Mouse (Mus musculus): ENCODE measurements around the gene Shisa6. TPM values are rescaled to one million over a fixed set of nuclear protein-coding genes. Genes with fewer than 3 reads are reported as not detected.

The Shisa6 gene
- polyA plus RNA-seq, 1 experiment from 2014 or later: 0.70 TPM

DNA sequence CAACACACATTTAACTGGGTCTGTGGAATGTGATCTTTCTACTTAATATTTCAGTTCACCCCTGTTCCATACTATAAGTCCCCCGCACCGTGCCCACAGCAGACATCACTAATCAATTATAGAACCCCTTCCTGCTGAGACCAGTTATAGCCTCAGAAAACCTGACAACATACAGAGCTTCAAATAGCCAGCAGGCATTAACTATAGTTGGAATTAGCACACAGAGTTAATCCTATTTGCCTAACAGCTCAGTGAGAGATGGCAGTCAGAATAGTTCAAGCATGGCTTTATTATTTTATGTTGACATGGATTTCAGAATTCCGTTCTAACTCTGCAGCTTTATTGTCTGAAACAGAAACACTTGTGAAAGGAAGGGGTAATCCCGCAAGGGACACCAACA lies 8.5 kb upstream of the Shisa6 start:
- Histone ChIP-seq H3K9ac (ENCODE audit: low read length) (no peak overlapping the region), H3K4me3 (ENCODE audit: low read depth, low read length) (no peak overlapping the region), H3K4me1 (ENCODE audit: control insufficient read depth, insufficient read depth, low read length) (no peaks in the 10 kb centered on the region), H3K27ac (ENCODE audit: low read depth, low read length) (no peak overlapping the region), H3K36me3 (ENCODE audit: control insufficient read depth, insufficient read depth, low read length) (no peaks in the 10 kb centered on the region), H3K4me2 (ENCODE audit: low read depth) (no peak overlapping the region), H3K27me3 (ENCODE audit: control insufficient read depth, insufficient read depth, low read length) (no peaks in the 10 kb centered on the region), H3K9me3 (ENCODE audit: control insufficient read depth, low read length) (no peaks in the 10 kb centered on the region)
- DNase-seq (ENCODE audit: low spot score) (no peak), ATAC-seq (ENCODE audit: insufficient read depth, low FRiP score, low TSS enrichment) (no peak)
- 83% methylated on average over 4 of the region's 4 CpGs for WGBS

- Histone ChIP-seq H3K27ac (ENCODE audit: low read depth, low read length) (no peak overlapping the region), H3K4me1 (ENCODE audit: control insufficient read depth, insufficient read depth, low read length) (no peaks in the 10 kb centered on the region), H3K36me3 (ENCODE audit: control insufficient read depth, insufficient read depth, low read length) (no peaks in the 10 kb centered on the region), H3K4me3 (ENCODE audit: low read depth, low read length) (no peak overlapping the region), H3K9me3 (ENCODE audit: control insufficient read depth, low read length) (no peaks in the 10 kb centered on the region), H3K4me2 (ENCODE audit: low read depth) (no peak overlapping the region), H3K27me3 (ENCODE audit: control insufficient read depth, insufficient read depth, low read length) (peaks cover 39% of the 10 kb centered on the region), H3K9ac (ENCODE audit: low read length) (no peak overlapping the region)
- DNase-seq (ENCODE audit: low spot score): no peak
- no peak for ATAC-seq (ENCODE audit: insufficient read depth, low FRiP score, low TSS enrichment)
These were observed 2.4 kb upstream of the Shisa6 start for GRCm38 (mm10) chr11:66528146-66528545.

DNA sequence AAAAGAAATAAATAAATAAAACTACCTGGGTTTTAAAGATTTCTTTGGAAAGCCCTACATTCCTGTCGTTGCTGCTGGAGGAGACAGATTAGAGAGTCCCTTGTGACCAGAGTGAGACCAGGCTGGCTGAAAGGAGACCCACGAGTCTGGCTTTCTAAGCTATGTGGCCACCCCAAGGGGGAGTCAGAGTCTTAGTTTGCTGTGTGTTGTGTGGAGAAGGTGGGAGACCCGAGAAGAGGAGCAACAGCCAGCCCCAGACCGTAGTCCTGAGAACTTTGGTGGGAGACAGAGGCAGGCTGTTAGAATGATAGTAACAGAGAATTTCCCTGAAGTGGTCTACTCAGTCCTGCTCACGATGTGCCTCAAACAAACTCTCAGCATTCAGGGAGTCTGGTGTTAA lies 1.6 kb upstream of the Shisa6 start:
- no peaks in the 10 kb centered on the region for H3K36me3 ChIP-seq (ENCODE audit: control insufficient read depth, insufficient read depth, low read length)
- DNase-seq (ENCODE audit: low spot score): peak; percentile 30
- no peaks in the 10 kb centered on the region for H3K4me1 ChIP-seq (ENCODE audit: control insufficient read depth, insufficient read depth, low read length)
- peak overlapping the region; percentile 93 for H3K4me2 ChIP-seq (ENCODE audit: low read depth)
- under 1% methylated on average over 5 of the region's 5 CpGs for WGBS
- H3K9ac ChIP-seq (ENCODE audit: low read length): no peak overlapping the region
- H3K27me3 ChIP-seq (ENCODE audit: control insufficient read depth, insufficient read depth, low read length): peaks cover 39% of the 10 kb centered on the region
- ATAC-seq (ENCODE audit: insufficient read depth, low FRiP score, low TSS enrichment): no peak
- no peak overlapping the region for H3K4me3 ChIP-seq (ENCODE audit: low read depth, low read length)
- no peaks in the 10 kb centered on the region for H3K9me3 ChIP-seq (ENCODE audit: control insufficient read depth, low read length)
- H3K27ac ChIP-seq (ENCODE audit: low read depth, low read length): no peak overlapping the region

DNA sequence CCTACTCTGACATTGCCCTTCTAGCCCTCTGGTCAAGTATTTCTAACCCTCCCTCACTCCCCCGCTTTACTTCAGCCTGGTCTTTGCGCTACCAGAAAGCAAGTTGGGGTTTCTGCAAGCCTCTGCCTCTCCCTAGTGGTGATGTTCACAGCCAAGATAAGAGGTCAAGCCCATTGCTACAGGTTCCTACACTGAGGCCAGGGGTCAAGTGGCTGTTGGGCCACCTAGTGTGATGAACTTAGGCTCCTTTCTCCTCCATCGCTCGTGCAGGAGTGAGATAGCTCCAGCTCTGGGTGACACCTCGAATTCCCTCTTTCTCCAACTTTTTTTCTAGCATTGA lies 1.2 kb upstream of the Shisa6 start:
- Histone ChIP-seq H3K36me3 (ENCODE audit: control insufficient read depth, insufficient read depth, low read length) (no peaks in the 10 kb centered on the region), H3K4me2 (ENCODE audit: low read depth) (peak overlapping the region; percentile 93), H3K9me3 (ENCODE audit: control insufficient read depth, low read length) (no peaks in the 10 kb centered on the region), H3K27me3 (ENCODE audit: control insufficient read depth, insufficient read depth, low read length) (peaks cover 39% of the 10 kb centered on the region), H3K27ac (ENCODE audit: low read depth, low read length) (no peak overlapping the region), H3K9ac (ENCODE audit: low read length) (no peak overlapping the region; the same call in 1 of the 2 replicates), H3K4me1 (ENCODE audit: control insufficient read depth, insufficient read depth, low read length) (no peaks in the 10 kb centered on the region), H3K4me3 (ENCODE audit: low read depth, low read length) (peak overlapping the region; percentile 59)
- no peak for DNase-seq (ENCODE audit: low spot score)
- 4% methylated on average over 5 of the region's 5 CpGs for WGBS
- ATAC-seq (ENCODE audit: insufficient read depth, low FRiP score, low TSS enrichment): no peak

DNA sequence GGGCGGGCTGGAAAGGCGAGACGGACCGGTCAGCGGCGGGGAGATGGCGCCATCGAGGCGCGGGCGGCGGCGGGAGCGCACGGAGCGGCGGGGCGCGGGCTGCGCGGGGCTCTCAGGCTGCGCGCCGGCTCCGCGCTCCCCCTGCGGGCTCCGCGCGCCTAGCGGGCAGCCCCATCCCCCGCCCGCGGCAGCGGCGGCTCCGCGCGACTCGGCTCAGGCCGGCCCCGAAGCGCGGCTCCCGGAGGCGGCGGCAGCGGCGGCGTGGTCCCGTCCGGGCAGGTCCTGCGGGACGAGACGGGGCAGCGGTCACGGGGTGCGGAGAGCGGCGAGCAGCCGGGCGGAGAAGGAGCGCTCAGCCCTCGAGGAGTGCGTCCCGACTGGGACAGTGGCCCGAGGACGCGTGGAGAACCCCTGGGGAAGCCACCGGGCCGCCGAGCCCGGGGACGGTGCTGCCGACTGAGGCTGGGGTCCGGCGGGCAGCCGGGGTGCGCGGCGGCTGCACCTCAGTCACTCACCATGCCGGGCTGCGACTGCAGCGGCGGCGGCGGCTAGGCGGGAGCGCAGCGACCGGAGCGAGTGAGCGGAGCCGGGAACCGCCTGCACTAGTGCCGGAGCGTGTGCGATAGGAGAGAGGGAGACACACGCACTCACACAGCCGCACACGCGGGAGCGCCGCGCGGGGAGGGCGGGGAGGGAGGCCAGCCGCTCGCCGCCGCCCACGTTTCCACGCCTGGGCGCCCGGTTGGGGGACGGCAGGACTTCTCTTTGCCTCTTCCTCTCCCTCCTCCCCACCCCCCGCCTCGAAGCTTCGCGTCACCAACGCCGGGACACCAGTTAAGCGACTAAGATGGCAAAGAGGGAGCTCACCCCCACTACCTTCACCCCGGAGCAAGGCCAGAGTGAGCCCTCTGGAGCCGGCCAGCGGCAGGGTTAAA lies 549 bp upstream of the Shisa6 start:
- under 1% methylated on average over 75 of the region's 126 CpGs for WGBS
- ATAC-seq (ENCODE audit: insufficient read depth, low FRiP score, low TSS enrichment): peak; percentile 73
- Histone ChIP-seq H3K4me1 (ENCODE audit: control insufficient read depth, insufficient read depth, low read length) (no peaks in the 10 kb centered on the region), H3K4me3 (ENCODE audit: low read depth, low read length) (peak overlapping the region; percentile 59), H3K9me3 (ENCODE audit: control insufficient read depth, low read length) (no peaks in the 10 kb centered on the region), H3K36me3 (ENCODE audit: control insufficient read depth, insufficient read depth, low read length) (no peaks in the 10 kb centered on the region), H3K4me2 (ENCODE audit: low read depth) (peak overlapping the region; percentile 93), H3K9ac (ENCODE audit: low read length) (peak overlapping the region; percentile 64), H3K27me3 (ENCODE audit: control insufficient read depth, insufficient read depth, low read length) (peaks cover 39% of the 10 kb centered on the region), H3K27ac (ENCODE audit: low read depth, low read length) (0 out of 2 replicates have a peak overlapping the region, but pooled peaks have one; percentile 8)
- DNase-seq (ENCODE audit: low spot score): peak; percentile 65

DNA sequence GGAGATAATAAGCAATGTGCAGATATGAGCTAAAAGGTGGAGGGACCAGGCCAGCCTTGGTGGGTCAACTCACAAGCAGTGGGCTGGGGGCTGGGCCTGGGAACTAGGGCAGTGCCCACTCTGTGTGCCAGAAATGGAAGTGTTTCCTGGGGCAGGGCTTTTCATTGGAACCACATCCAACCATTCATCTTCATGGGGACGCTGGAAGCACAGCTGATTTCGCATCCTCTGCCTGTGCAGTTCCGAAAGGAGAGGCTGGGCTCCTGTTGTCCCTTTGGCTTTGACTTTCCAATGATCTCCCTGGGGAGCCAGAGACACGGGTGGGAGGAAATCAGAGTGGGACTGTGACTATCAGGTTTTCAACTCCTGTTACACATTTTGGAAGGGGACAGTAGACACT lies 1.5 kb downstream of the Shisa6 start:
- Histone ChIP-seq H3K4me3 (ENCODE audit: low read depth, low read length) (no peak overlapping the region), H3K27me3 (ENCODE audit: control insufficient read depth, insufficient read depth, low read length) (peaks cover 39% of the 10 kb centered on the region), H3K9ac (ENCODE audit: low read length) (no peak overlapping the region), H3K4me2 (ENCODE audit: low read depth) (no peak overlapping the region), H3K36me3 (ENCODE audit: control insufficient read depth, insufficient read depth, low read length) (no peaks in the 10 kb centered on the region), H3K9me3 (ENCODE audit: control insufficient read depth, low read length) (no peaks in the 10 kb centered on the region), H3K4me1 (ENCODE audit: control insufficient read depth, insufficient read depth, low read length) (no peaks in the 10 kb centered on the region), H3K27ac (ENCODE audit: low read depth, low read length) (no peak overlapping the region)
- WGBS: 43% methylated on average over 4 of the region's 4 CpGs
- DNase-seq (ENCODE audit: low spot score) (no peak), ATAC-seq (ENCODE audit: insufficient read depth, low FRiP score, low TSS enrichment) (no peak)

DNA sequence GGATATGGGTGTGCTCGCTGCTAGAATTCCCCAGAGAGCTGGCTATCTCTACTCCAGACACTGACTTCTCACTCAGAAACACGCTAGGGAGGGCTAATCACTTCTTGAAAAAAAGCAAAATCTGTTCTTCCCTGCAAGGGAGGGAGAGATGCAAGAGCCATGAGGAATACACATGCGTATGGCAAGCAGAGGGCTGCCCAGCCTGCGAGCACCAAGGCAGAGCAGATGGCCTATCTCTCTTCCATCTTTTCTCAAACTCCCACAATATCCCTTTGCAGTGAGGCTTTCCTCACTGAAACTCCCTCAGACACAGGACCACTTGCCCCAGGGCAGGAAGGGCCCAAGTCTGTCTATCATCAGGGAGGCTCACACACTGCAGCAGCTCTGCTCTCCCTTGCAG lies 3.4 kb downstream of the Shisa6 start:
- no peak for DNase-seq (ENCODE audit: low spot score)
- Histone ChIP-seq H3K27ac (ENCODE audit: low read depth, low read length) (no peak overlapping the region), H3K27me3 (ENCODE audit: control insufficient read depth, insufficient read depth, low read length) (peaks cover 35% of the 10 kb centered on the region), H3K9ac (ENCODE audit: low read length) (no peak overlapping the region), H3K36me3 (ENCODE audit: control insufficient read depth, insufficient read depth, low read length) (no peaks in the 10 kb centered on the region), H3K4me2 (ENCODE audit: low read depth) (no peak overlapping the region), H3K4me3 (ENCODE audit: low read depth, low read length) (no peak overlapping the region), H3K9me3 (ENCODE audit: control insufficient read depth, low read length) (no peaks in the 10 kb centered on the region), H3K4me1 (ENCODE audit: control insufficient read depth, insufficient read depth, low read length) (no peaks in the 10 kb centered on the region)
- no peak for ATAC-seq (ENCODE audit: insufficient read depth, low FRiP score, low TSS enrichment)
- 79% methylated on average over 4 of the region's 4 CpGs for WGBS

DNA sequence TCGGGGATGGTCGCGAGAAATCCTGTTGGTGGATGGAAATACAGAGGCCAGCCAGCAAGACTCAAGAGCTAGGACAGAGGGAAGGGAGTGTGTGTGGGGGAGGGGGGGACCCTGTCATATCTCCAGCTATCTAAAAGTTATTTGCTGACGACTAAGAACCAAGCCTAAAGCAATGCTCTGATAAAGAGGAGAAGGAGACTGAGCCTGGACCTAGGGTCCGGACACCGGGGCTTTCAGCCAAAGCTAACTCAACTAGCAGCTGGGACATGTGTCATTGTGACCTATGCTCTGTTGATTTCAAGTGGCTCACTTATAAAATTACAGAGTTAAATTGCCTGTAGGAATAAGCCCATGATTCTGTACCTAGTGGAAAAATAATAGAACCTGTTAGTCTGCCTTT lies 6.4 kb downstream of the Shisa6 start:
- no peak overlapping the region for H3K4me3 ChIP-seq (ENCODE audit: low read depth, low read length)
- ATAC-seq (ENCODE audit: insufficient read depth, low FRiP score, low TSS enrichment) (no peak), DNase-seq (ENCODE audit: low spot score) (no peak)
- no peaks in the 10 kb centered on the region for H3K4me1 ChIP-seq (ENCODE audit: control insufficient read depth, insufficient read depth, low read length)
- H3K9ac ChIP-seq (ENCODE audit: low read length): no peak overlapping the region
- H3K9me3 ChIP-seq (ENCODE audit: control insufficient read depth, low read length): no peaks in the 10 kb centered on the region
- no peak overlapping the region for H3K27ac ChIP-seq (ENCODE audit: low read depth, low read length)
- peaks cover 10% of the 10 kb centered on the region for H3K27me3 ChIP-seq (ENCODE audit: control insufficient read depth, insufficient read depth, low read length)
- WGBS: 87% methylated on average over 6 of the region's 6 CpGs
- H3K4me2 ChIP-seq (ENCODE audit: low read depth): no peak overlapping the region
- no peaks in the 10 kb centered on the region for H3K36me3 ChIP-seq (ENCODE audit: control insufficient read depth, insufficient read depth, low read length)

- H3K36me3 ChIP-seq (ENCODE audit: control insufficient read depth, insufficient read depth, low read length): no peaks in the 10 kb centered on the region
- no peaks in the 10 kb centered on the region for H3K9me3 ChIP-seq (ENCODE audit: control insufficient read depth, low read length)
- H3K27ac ChIP-seq (ENCODE audit: low read depth, low read length): no peak overlapping the region
- no peak overlapping the region for H3K4me2 ChIP-seq (ENCODE audit: low read depth)
- no peaks in the 10 kb centered on the region for H3K27me3 ChIP-seq (ENCODE audit: control insufficient read depth, insufficient read depth, low read length)
- no peak for ATAC-seq (ENCODE audit: insufficient read depth, low FRiP score, low TSS enrichment)
- WGBS: 78% methylated on average over 5 of the region's 5 CpGs
- H3K9ac ChIP-seq (ENCODE audit: low read length): no peak overlapping the region
- DNase-seq (ENCODE audit: low spot score): no peak
- no peak overlapping the region for H3K4me3 ChIP-seq (ENCODE audit: low read depth, low read length)
- H3K4me1 ChIP-seq (ENCODE audit: control insufficient read depth, insufficient read depth, low read length): no peaks in the 10 kb centered on the region
These were observed 11.4 kb downstream of the Shisa6 start for GRCm38 (mm10) chr11:66514346-66514745.
